Mouse (Mus musculus): Measurements from ENCODE around the gene Zbtb8a. TPM values are rescaled to one million over a fixed set of nuclear protein-coding genes. Genes with fewer than 3 reads are reported as not detected.
A peak's percentile ranks its signal among the peaks of the same experiment; 100 is the strongest.
"Not testable (repeated sequence)": the region's sequence is repeated elsewhere in the genome, so short reads cannot be mapped to it uniquely, and the experiment has no call there.

Zbtb8a gene
- total RNA-seq, 4 experiments from 2014 or later: 4.7 to 7.8 (median 5.2) TPM

- no peak for DNase-seq
Observed at GRCm38 (mm10) chr4:129376961-129377545, 863 bp downstream of the Zbtb8a start.

- DNase-seq: no peak
Observed at GRCm38 (mm10) chr4:129375821-129376220, 2.1 kb downstream of the Zbtb8a start.

- no peak for DNase-seq
Observed at GRCm38 (mm10) chr4:129375000-129375399, 2.9 kb downstream of the Zbtb8a start.

- no peak for DNase-seq
Observed at GRCm38 (mm10) chr4:129374219-129374755, 3.6 kb downstream of the Zbtb8a start.

- DNase-seq: no peak
Observed at GRCm38 (mm10) chr4:129373202-129373976, 4.5 kb downstream of the Zbtb8a start.

- DNase-seq: no peak
Observed at GRCm38 (mm10) chr4:129371391-129371790, 6.5 kb downstream of the Zbtb8a start.

GRCm38 (mm10) chr4:129365224-129365623 is 12.7 kb downstream of the Zbtb8a start:
- DNase-seq: no peak

GRCm38 (mm10) chr4:129364379-129364778 is 13.5 kb downstream of the Zbtb8a start:
- no peak for DNase-seq

- DNase-seq: no peak
Observed at GRCm38 (mm10) chr4:129363463-129363862, 14.5 kb downstream of the Zbtb8a start.

- no peak for DNase-seq
Observed at GRCm38 (mm10) chr4:129362771-129363170, 15.1 kb downstream of the Zbtb8a start.

- DNase-seq: not testable (repeated sequence)
Observed at GRCm38 (mm10) chr4:129362238-129362637, 15.7 kb downstream of the Zbtb8a start.

- DNase-seq: no peak
Observed at GRCm38 (mm10) chr4:129357613-129358163, 20.2 kb downstream of the Zbtb8a start.

- DNase-seq: no peak
Observed at GRCm38 (mm10) chr4:129354236-129354635, 23.7 kb downstream of the Zbtb8a start.

GRCm38 (mm10) chr4:129353176-129353575 is 24.7 kb downstream of the Zbtb8a start:
- no peak for DNase-seq

GRCm38 (mm10) chr4:129351111-129351510 is 26.8 kb downstream of the Zbtb8a start:
- DNase-seq: no peak

GRCm38 (mm10) chr4:129350644-129351043 is 27.3 kb downstream of the Zbtb8a start:
- DNase-seq: peak; percentile 49

GRCm38 (mm10) chr4:129346481-129347154 is 31.3 kb downstream of the Zbtb8a start:
- DNase-seq: no peak

GRCm38 (mm10) chr4:129342705-129343104 is 35.2 kb downstream of the Zbtb8a start:
- DNase-seq: no peak

GRCm38 (mm10) chr4:129341888-129342287 is 36.0 kb downstream of the Zbtb8a start:
- no peak for DNase-seq

GRCm38 (mm10) chr4:129339743-129340142 is 38.2 kb downstream of the Zbtb8a start:
- no peak for DNase-seq

- DNase-seq: no peak
Observed at GRCm38 (mm10) chr4:129336291-129336690, 41.6 kb downstream of the Zbtb8a start.

GRCm38 (mm10) chr4:129335216-129336074 is 42.5 kb downstream of the Zbtb8a start, which contains the start of the genes Rbbp4 and Zbtb8os:
Gene Rbbp4, minus strand, starts transcription at chr4:129335370.
Gene Zbtb8os, plus strand, starts transcription at chr4:129335695.
- DNase-seq: peak; percentile 96

All from adrenal gland, adult 8-10 months (tissue).